Mouse (Mus musculus) heart, postnatal 10 days (tissue): ENCODE data around the gene Bcl11b. TPM values are rescaled to one million over a fixed set of nuclear protein-coding genes. Genes with fewer than 3 reads are reported as not detected.

Experiments
- DNase-seq, 2 experiments: peaks; one replicate each; pipeline ENCODE4 v3.0.0; 2021
- intact Hi-C: fragments of 180-260 bp; cut with DNase I; formaldehyde crosslinking; loops from one replicate; pipeline ENCODE4 v1.15.1; 2025
- total RNA-seq, 2 experiments: library from RNA; stranded (reverse); gene quantifications; 2 replicates each; pipeline ENCODE4 v1.2.3; 2021

Gene Bcl11b
- total RNA-seq, 2 experiments from 2014 or later, result 1.6 to 1.8 TPM

- intact Hi-C loops, result loop anchor here (2.0 to 10.0 kb wide), 2 partner anchors 255 to 913 kb away; no protein-coding TSS in a partner anchor
These were observed 3.4 kb downstream of the Bcl11b start for GRCm38 (mm10) chr12:107999751-108000714.

GRCm38 (mm10) chr12:107998746-107999145, 4.7 kb downstream of the Bcl11b start:
- intact Hi-C loops, result loop anchor here (2.0 to 10.0 kb wide), 2 partner anchors 254 to 912 kb away; no protein-coding TSS in a partner anchor

More at GRCm38 (mm10) chr12:107999751-108000714, 3.4 kb downstream of the Bcl11b start:
- DNase-seq, result no peak

GRCm38 (mm10) chr12:107997901-107998300, 5.5 kb downstream of the Bcl11b start:
- intact Hi-C loops, result loop anchor here (2.0 to 10.0 kb wide), 2 partner anchors 253 to 911 kb away; no protein-coding TSS in a partner anchor
- no peak for DNase-seq

More at GRCm38 (mm10) chr12:107998746-107999145, 4.7 kb downstream of the Bcl11b start:
- peak; percentile 81 to 87 for DNase-seq

- DNase-seq, result no peak
- intact Hi-C loops, result loop anchor here (10.0 kb wide), 1 partner anchor 252 kb away; no protein-coding TSS in a partner anchor
These were observed 6.2 kb downstream of the Bcl11b start for GRCm38 (mm10) chr12:107997241-107997640.

- intact Hi-C loops, result loop anchor here (10.0 kb wide), 1 partner anchor 252 kb away; no protein-coding TSS in a partner anchor
- DNase-seq, result no peak
These were observed 6.6 kb downstream of the Bcl11b start for GRCm38 (mm10) chr12:107996773-107997172.

- DNase-seq, result no peak
- intact Hi-C loops, result loop anchor here (10.0 kb wide), 1 partner anchor 251 kb away; no protein-coding TSS in a partner anchor
These were observed 7.2 kb downstream of the Bcl11b start for GRCm38 (mm10) chr12:107996216-107996615.

- intact Hi-C loops, result loop anchor here (10.0 kb wide), 1 partner anchor 250 kb away; no protein-coding TSS in a partner anchor
- DNase-seq, result no peak
These were observed 9.0 kb downstream of the Bcl11b start for GRCm38 (mm10) chr12:107994421-107994820.

- intact Hi-C loops, result loop anchor here (10.0 kb wide), 1 partner anchor 248 kb away; no protein-coding TSS in a partner anchor
- no peak for DNase-seq
These were observed 10.4 kb downstream of the Bcl11b start for GRCm38 (mm10) chr12:107993029-107993428.

GRCm38 (mm10) chr12:107991191-107991590, 12.2 kb downstream of the Bcl11b start:
- intact Hi-C loops, result loop anchor here (10.0 kb wide), 1 partner anchor 246 kb away; no protein-coding TSS in a partner anchor
- no peak for DNase-seq

- peak; percentile 44 to 59 for DNase-seq
- intact Hi-C loops, result no loop called here
These were observed 20.2 kb downstream of the Bcl11b start for GRCm38 (mm10) chr12:107983211-107983610.

GRCm38 (mm10) chr12:107982306-107982705, 21.1 kb downstream of the Bcl11b start:
- intact Hi-C loops, result no loop called here
- no peak for DNase-seq

GRCm38 (mm10) chr12:107981231-107981630, 22.2 kb downstream of the Bcl11b start:
- intact Hi-C loops, result no loop called here
- DNase-seq, result no peak

GRCm38 (mm10) chr12:107980261-107980961, 23.0 kb downstream of the Bcl11b start:
- intact Hi-C loops, result no loop called here
- peak; percentile 35 to 40 for DNase-seq

GRCm38 (mm10) chr12:107979710-107980260, 23.6 kb downstream of the Bcl11b start:
- intact Hi-C loops, result no loop called here
- peak; percentile 63 to 66 for DNase-seq

GRCm38 (mm10) chr12:107978736-107979255, 24.6 kb downstream of the Bcl11b start:
- no peak for DNase-seq
- intact Hi-C loops, result no loop called here

- DNase-seq, result no peak
- intact Hi-C loops, result no loop called here
These were observed 25.3 kb downstream of the Bcl11b start for GRCm38 (mm10) chr12:107978063-107978462.

GRCm38 (mm10) chr12:107977534-107977933, 25.9 kb downstream of the Bcl11b start:
- intact Hi-C loops, result no loop called here
- no peak for DNase-seq

GRCm38 (mm10) chr12:107977086-107977485, 26.3 kb downstream of the Bcl11b start:
- no peak for DNase-seq
- intact Hi-C loops, result no loop called here

- intact Hi-C loops, result no loop called here
- no peak for DNase-seq
These were observed 26.8 kb downstream of the Bcl11b start for GRCm38 (mm10) chr12:107976571-107977001.
